Mouse (Mus musculus) kidney, postnatal 25 days (tissue): ENCODE measurements around the gene Sncb.

Source experiments
- DNase-seq, 2 experiments: peaks; one replicate each; pipeline ENCODE4 v3.0.0; 2021; ENCODE audit warnings: mixed read lengths in 2 of 2

Gene Sncb

DNA sequence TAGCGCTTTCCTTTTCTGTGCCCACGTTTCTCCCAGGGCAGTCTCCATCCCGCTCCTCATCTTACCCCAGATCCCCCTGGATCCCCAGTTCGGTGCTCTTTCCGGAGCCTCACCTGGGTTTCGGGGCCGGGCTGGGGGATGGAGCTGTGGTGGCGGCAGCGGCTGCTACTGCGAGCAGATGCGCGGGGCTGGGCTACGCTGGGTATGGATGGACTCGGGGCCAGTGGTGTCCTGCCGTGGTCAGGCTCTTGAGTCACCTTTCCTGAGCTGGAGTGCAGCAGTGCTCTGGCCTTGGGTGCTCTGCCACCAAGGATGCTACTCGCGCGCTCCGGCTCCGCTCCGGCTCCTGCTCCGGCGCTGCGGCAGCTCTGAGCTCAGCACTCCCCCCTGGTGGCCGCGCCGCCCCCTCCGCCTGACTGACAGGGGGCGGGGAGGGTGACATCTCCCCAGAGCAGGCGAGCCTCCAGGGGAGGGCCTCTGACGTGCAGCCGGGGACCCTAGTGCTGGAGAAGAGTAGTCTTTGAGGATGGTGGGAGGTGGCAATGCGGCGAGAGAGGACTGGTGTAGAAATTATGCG is at the start of gene Sncb:
Gene Sncb, minus strand, starts transcription at position 404 of the 577 bp plus-strand sequence.
- peak; percentile 29 to 49 for DNase-seq

DNA sequence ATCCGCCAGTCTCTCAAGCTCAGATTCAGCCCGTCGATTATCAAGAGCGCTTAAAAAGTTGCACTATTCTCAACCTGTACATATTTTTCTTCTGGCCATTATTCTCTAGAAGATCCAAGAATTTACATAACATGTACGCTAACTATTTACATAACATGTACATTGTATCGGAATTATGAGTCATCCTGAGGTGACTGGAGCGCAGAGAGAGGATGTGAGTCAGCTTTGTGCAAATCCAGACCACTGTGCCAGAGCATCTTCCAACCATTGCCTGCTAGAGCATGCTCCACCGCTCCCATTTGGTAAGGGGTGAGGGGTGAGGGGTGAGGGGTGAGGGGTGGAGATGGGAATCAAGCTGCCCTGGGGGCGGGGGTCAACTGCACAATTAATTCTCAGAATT is 47.0 kb upstream of the Sncb start:
- no peak for DNase-seq

DNA sequence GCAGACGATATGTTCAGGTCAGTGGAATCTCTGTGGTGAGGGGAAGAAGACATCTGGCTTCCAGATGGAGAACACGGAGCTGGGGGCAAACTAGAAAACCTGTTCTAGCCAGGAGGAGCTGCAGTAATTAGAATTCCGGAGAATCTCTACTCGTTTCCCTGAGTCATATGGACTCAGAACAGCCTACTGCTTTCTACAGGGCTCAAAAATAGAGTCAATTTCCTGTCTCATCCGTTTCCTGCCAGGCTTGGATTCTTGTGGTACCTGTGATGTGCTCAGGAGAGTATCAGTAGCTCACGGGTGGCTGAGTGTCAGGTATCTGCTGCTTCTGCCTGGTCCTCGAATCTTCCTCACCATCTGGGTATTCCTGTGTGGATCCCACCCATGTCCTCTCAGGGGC is 45.1 kb upstream of the Sncb start:
- no peak for DNase-seq

DNA sequence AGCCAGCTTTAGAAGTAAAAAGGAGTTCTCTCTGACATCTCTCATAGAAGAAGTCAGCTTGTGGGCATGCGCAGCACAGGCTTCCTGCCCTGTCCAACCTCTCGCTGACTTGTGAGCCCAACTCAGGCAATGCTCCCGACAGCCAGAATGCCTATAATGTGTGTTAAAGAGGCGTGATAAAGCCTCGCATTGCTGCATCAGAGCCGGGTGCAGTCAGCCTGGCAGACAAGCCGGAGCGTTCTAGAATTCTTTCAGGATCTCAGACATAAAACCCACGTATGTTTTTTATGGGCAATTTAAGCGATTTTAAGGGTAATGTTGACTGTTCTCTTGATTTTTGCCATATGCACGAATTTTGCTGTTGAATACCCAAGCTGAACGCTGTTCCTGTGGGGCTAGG is 41.7 kb upstream of the Sncb start:
- no peak for DNase-seq

DNA sequence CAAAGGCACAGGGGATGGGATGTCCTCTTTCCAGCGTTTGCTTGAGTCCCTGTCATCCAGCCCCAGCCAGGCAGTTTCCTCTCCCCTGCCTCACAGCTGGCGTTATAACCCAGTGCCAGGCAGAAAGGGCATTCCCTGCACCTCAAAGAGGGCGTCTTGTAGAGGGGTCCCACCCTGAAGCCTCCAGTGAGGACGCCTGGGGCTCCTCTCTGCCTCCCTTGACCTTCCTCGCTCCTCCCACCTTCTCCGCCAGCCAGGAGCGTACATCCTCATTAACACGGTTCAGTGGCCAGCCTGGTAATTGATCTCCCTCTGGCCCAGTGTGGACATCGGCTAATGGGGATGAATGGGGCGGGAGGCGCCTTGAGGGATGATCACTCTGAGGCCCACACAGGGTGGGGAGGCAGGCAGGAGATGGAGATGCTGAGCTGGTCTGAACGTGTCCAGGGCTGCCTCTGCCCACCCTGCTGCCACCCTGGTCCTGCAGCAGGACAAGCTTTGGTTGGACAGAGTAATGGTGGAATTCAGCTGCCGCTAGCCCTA is 40.1 kb upstream of the Sncb start:
- no peak for DNase-seq

DNA sequence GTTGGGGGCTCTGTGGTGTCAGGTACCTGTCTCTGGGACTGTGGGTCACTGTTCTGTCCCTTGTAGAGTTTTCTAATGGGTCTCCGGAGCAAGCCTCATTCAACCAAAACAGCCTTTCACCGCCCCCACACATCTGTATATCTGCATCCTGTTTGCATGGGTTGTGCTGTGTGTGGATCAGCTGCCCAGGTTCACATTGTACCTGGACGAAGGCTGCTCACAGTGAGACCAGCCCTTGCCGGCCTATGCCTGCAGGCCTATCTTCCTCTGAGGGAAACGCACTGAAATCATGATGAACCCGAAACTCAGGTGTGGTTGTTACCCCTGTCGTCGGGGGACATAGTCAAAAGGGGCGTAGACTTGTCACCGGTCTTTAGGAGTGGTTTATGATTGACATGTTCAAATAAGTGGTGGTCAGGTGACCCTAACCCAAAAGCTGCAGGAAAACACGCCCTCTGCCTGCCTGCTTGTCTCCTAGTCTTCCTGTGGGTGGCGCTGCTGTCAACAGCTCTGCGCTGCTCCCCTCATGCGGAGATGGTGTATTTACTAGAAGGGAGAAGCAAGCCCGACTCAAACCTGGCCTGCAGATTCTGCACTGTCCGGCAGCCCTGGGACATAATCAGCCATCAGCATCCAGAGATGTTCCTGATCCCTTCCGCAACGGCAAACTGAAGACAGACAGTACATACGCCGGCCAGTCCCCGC is 38.9 kb upstream of the Sncb start:
- no peak for DNase-seq

DNA sequence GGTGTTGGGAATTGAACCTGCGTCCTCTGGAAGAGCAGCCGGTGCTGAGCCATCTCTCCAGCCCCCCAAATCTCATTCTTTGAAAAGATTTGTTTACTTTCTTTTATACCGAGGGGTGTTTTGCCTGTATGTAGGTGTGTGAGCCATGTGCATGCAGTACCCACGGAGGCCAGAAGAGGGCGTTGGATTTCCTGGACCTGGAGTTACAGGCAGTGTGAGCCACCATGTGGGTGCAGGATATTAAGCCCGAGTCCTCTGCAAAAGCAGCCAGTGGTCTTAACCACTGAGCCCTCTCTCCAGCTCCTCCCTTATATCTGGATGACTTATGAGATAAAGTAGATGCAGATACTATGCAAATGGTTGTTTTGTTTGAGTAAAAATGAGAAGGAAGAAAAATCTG is 36.6 kb upstream of the Sncb start:
- DNase-seq = no peak

DNA sequence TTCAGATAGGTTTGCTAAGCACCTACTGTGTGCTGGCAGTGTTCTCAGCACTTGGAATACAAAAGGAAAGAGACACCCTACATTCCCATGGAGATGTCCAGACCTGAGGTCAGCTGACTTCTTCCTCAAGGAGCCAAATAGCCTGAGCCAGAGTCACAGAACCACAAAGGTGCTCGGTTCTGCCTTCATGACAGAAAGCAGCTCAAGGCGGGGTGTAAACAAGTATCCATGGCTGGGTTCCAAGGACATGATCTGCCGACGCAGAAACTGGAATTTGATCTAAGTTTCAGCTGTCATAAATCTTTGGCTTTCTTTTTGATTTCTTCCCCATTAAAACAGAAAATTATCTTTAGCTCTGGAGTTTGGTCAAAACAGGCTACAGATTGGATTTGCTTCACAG is 33.8 kb upstream of the Sncb start:
- DNase-seq = no peak

DNA sequence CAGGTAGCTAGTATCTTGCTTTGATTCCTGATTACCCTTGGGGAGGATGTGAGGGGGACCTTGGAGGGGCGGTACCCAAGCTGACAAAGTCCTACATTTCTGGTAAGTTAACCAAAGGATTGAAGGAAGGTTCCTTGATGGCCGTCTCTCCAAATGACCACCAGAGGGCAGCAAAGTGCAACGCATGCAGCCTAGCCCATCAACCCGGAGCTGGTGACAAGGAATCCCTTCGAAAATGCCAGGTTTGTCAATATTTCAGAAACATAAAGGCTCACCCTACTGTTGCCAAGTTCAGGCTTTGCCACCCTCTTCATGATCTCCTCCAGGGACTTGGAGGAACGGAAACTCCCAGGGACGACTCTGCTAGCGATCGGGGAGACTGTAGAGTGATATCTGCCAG is 33.3 kb upstream of the Sncb start:
- DNase-seq = peak; percentile 74 to 83

DNA sequence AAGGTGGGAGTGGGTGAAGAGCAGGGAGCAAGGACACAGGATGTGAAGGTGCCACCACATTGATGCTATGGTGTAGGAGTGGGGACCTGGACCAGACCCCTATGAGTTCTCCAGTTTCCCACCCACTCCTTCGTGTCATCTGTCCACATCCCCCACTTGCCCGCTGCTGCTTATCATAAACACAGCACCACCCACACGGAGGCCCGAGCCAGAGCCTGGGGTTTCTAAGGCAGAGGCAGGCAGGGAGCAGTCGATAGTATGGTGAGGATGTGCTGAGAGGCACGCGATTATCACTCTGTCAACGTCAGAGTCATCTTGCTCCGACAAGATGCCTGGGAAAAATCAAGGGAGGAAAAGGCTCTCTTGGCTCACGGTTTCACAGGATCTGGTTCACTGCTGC is 32.3 kb upstream of the Sncb start:
- DNase-seq = no peak

DNA sequence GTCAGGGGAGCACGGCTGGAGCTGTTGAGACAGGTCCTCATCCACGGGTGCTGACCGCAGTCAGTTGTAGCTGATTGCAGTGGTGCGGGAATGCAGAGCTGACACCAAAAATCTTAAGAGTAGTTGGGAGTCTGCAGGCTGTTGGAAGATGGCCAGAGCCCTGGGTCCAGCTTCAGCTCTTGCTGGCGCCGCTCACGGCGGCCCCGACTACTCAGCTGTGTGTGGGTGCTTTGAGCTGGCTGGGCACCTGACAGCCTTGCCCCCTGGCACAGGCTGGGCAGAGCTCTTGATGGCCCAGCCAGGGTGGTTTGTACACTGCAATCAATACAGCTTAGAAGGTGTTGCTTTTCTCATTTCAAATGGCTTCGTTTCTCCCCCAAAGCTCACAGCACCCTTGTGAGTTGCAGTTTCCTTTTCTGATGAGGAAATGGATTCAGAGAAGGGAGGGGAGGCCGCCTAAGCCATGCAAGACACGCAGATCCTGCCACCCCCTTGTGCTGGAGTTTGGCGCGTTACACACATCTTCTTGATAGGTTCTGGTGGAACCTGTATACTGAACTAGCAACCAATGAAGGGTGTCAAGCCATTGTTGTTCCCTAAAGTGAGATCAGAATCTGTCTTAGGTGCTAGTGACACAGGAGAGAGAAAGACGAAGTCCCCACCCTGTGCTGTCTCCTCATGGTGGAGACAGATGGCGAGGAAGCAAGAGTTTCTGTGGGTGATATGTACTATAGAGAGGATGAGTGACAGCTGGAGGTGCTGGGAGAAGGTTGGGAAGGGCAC is 31.7 kb upstream of the Sncb start:
- no peak for DNase-seq

DNA sequence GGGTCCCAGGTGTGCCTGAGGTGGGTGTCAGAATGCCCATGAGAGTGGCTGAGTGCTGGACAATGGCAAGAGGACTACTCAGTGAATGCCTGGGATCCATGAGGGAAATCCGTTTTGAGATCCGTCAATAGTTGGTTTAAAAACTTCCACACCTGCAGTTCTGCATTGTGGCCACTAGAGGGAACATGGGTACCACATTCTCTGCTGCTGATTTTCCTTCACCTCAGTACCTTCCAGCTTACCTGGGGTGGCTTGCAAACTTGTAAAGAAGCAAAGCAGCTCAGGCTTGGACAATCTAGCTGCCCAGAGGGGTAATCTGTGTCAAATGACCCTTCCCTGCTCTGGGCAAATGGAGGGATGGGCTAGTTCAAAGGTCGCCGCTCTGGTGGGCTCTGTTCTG is 31.0 kb upstream of the Sncb start:
- DNase-seq = peak in 1 of 2 experiments; percentile 50

DNA sequence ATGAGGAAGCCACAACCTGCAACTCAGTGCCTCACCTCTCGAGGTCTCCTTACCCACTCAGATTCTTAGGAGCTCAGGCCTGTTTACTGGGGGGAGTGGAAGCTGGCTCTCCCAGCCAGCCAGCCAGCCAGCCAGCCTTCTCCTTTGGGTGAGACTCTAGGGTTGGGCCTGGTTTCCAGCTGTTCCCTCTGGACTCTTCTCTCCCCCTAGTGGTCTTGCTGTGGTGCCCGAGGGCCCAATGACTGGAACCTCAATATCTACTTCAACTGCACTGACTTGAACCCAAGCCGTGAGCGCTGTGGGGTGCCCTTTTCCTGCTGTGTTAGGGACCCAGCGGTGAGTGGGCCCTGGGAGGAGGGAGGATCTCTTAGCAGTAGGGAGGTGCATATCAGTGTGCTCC is 28.4 kb upstream of the Sncb start:
- no peak for DNase-seq

DNA sequence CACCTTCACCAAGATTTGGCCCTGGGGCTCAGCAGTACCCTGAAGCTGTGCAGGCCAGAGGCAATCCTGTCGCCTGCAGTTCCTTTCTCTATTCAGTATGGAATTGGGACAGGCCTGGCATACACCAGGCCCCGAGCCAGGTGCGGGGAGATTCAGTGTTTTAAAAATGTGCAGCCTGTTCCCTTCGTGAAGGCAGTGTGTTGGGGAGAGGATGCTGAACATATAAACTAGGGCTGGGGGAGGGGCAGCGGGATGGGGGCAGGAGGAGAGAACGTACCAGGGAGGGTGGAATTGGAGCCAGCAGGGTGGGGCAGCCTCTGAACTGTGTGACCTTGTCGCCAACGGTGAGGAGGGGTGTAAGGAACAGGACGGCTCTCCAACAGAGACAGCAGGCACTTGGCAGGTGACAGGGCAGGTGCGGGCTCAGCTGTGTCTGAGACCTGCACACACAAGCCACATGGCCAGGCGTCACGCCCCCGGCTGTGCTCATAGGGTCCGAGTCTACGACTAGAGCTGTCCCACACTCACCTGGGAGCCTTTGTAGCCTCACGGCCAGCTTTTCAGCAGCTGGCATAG is 27.7 kb upstream of the Sncb start:
- no peak for DNase-seq

DNA sequence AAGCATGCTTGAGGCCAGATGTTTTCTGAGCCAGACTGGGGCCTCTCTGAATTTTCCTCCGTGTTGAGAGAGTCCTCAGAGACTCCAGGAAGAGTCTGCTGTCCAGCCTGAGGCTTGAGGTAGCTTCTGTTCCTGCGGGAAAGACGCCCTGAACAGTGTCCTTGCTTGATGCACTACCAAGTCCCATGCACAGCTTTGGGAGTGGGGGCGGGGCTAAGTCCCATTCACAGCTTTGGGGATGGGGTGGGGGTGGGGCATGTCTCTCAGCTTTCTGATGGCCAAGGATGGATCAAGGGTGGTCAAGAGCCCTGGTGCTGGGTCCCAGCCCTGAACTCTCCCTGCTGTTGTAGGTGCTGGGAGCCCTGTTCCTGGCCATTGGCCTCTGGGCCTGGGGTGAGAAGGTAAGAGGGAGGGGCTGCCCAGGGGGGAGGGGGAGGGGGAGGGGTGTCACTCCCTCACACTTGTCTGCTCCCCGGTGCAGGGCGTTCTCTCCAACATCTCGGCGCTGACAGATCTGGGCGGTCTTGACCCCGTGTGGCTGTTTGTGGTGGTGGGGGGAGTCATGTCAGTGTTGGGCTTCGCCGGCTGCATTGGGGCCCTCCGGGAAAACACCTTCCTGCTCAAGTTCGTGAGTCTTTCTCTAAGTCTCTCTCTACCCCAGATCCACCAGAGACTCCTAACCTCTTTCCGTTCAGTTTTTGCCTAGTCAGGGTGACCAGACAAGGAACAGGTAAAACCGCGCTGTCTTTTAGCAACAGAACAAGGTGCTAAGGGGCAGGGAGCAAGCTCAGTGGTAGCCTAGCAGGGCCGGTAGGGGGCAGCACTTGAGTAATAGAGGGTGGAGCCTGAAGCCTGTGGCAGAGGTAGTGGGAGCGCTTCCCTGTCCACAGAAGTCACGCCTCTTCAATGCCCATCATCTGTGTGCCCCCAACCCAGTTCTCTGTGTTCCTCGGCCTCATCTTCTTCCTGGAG is 26.1 kb upstream of the Sncb start:
- DNase-seq = peak in 1 of 2 experiments; percentile 11

DNA sequence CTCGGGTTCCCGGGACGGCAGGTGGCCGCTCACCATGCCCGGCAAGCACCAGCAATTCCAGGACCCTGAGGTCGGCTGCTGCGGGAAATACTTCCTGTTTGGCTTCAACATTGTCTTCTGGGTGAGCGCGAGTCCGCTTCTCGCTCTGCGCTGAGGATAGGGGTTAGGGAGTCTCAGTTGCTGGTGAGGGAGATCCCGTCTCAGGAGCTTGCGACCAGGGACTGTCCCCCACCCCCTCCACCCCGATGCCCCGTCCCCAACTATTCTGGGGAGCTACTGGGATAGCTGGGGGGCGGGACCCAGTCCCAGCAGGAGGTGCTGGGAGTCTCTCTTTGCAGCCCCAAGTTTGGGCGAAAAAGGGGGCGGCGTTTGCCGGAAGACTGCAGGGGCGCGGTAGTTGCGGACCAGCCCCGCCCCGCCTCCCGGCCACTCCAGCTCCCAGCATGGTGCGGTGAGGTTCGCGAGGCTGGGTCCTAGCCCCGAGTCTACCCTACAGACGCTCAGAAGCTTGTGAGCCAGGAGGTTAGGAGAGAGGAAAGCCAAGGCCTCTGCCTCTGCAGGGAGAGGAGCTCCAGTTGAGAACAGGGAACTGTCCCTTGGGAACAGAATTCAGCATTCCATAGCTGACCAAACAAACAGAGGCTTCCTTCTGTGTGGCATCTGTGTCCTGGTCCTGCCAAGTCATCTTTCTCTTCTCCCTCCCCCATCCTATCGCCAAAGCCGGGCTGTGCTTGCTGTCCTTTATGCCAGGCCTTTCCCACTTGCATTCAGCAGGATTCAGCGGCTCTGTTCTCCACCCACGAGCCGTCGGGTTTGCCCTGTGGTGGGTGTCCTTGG is 23.4 kb upstream of the Sncb start:
- DNase-seq = peak; percentile 47 to 65

DNA sequence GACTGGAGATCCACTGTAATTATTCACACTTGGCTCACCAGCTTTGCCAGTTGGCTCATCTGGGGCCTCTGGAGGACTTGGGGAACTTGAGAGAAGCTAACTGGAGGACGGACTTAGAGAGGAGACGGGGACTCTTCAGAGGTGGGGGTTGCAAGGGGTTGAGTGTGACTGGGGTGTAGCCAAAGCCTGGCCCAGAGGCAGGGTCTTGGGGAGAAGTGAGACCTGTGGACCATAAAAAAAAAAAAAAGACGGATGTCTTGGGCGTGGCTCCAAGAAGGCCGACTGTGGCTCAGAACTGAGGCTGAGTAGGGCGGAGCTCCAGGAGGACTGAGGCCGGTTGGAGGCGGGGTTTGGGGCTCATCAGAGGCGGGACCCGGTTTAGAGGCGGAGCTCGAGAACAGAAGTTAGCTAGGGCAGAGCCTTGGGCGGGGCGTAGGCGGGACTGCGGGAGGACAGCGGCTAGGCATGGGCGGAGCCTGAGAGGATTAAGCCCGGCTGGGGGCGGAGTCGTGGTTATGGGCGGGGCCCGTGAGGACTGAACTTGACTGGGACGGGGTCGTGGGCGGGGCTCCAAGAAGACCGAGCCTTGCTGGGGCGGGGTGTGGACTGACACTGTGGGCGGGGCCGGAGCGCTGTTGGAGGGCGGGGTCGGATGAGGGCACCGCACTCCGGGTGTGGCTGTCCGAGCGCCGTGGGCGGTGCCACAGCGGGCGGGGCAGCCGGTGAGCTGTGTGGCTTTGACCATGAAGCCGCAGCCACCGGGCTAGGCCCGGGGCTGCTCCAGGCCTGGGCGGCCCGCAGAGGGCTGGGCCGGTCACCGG is 22.6 kb upstream of the Sncb start, which contains the start of gene Tspan17:
Gene Tspan17, plus strand, starts transcription at position 638 of the 821 bp plus-strand sequence.
- peak; percentile 97 to 98 for DNase-seq

DNA sequence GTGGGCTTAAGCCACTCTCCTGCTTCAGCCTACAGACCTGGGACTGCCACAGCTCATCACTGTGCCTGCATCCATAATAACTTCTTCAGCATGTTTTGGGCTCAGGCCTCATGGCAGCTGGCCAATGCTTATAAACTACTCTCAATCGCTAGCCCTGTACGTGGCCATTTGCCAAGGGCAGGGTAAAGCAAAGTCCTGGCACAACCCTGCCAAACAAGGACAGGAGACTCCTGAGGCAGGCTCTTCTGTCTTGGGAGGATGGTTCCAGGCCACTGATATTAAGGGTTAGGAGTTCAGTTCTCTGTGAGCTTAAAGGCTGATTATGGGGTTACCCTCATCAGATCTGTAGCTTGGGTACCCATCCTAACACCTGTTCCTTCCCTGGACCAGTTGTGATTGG is 21.2 kb upstream of the Sncb start:
- peak; percentile 64 to 73 for DNase-seq

DNA sequence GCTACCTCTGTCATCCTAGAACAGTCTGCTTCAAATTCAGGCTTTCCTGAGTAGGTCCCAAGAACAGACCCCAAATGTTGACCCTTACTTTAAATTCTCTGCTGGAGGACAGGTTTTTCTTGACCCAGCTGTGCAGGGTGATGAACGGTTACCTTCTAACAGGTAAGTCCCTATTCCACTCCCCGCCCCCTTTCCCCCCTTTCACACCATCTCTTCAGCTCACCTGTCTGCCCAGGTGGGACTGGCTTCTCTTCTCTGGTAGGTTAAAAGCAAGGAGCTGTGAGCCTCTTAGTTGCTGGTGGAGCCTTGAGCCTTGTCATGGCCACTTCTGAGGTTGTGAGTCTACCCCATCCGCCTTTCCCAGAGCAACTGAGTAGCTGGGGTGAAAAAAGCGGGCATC is 17.3 kb upstream of the Sncb start, which contains the start of gene Eif4e1b:
Gene Eif4e1b, plus strand, starts transcription at position 301 of the 400 bp plus-strand sequence.
- DNase-seq = no peak

DNA sequence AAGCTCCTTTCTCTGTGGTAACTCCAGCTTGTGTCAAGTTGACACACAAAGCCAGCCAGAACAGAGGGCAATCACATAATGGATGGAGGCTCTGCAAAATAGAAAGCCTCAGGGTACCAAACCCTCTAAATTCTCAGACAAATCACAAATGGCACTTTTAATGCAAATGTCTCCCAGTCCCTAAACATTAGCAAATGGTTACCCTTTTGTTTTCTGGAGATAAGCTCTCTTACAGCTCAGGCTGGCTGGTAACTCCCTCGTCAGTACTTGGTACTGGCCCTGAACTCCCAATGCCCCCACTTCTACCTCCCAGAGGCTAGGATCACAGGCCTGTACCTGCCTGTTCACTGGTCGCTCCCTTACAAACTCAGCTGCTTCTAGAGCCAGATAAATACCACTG is 16.8 kb upstream of the Sncb start:
- no peak for DNase-seq
